Mouse (Mus musculus): ENCODE measurements around the gene Itgb3bp. TPM values are rescaled to one million over a fixed set of nuclear protein-coding genes. Genes with fewer than 3 reads are reported as not detected.

Itgb3bp gene
- polyA plus RNA-seq (2016; fragmentation: Nextera tagmentation; extraction: Ambion mirVana) = 43.4 and 53.4 TPM in 2 replicates

DNA sequence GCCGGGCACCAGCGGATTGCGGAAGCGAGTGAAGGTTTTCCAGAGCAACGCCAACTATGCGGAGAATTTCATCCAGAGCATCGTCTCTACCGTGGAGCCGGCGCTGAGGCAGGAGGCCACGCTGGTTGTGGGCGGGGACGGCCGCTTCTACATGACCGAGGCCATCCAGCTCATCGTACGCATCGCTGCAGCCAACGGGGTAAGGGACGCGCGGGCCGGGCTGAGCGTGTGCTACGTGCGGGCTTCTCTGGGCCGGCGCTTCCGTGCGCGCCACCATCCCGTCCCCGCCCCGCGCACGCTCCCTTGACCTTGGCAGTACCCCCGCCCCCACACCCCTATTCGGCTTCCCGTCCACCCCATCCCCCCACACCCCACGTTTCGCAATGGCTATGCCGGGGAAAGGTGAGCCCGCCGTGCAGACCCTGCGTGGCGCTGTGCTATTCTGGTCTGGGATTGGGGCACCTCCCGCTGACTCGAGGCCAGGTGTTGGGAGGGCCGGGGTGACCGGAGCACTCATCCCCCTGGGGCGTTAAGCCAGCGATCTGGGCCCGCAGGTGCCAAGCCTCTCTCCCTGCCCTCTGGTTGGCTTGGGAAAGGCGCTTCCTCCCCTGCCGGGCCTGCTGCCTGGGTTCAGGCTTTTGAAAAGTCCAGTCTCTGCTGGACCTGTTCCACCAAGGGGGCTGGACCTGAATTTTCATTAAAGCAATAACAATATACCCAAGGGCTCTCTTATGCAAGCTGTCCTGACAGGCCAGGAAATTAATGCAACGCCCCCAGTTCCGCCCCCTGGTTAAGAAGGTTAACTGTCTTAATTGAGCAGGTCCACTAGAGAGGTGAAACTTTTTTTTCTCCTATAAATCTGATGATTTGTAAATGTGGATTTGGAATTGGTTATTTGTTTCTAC lies at the start of gene Itgb3bp:
Gene Itgb3bp (minus strand): TSS at position 201 of the 905 bp plus-strand sequence.
- H3K4me3 ChIP-seq = peak within 1 kb of the TSS; percentile 64
- peak within 1 kb of the TSS; percentile 69 for H3K9ac ChIP-seq (replicated peaks)
- no peaks in the 10 kb centered on the region for H3K9me3 ChIP-seq
- H3K27ac ChIP-seq (replicated peaks) = peak within 1 kb of the TSS; percentile 88
- WGBS = under 1% methylated on average over 42 of the region's 57 CpGs
- peak; percentile 95 for ATAC-seq (ENCODE audit: low FRiP score, low read depth)
- H3K4me2 ChIP-seq (replicated peaks) = peak within 1 kb of the TSS; percentile 90
- peaks cover 12% of the 10 kb centered on the region for H3K27me3 ChIP-seq
- H3K36me3 ChIP-seq = no peaks in the 10 kb centered on the region
- peaks cover 10% of the 10 kb centered on the region for H3K4me1 ChIP-seq

DNA sequence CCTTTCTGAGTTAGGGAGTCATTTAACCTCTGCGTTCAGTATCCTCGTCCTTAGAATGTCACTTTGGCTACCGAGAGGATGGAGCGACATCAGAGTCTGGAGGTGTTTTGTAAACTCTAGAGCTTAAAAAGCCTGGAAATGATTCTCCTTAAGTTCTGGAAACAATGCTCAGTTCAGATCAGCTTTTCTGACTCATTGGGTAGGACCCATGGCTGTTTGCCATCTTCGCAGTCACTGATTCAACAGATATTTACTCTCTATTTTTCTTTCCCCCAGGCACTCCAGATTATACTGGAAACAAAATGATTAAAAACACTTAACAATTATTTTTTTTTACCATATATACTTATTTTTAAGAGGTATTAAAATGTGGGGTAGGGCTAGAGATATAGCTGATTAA lies 49.7 kb upstream of the Itgb3bp start:
- no peak overlapping the region for H3K9ac ChIP-seq (replicated peaks)
- ATAC-seq (ENCODE audit: low FRiP score, low read depth) = no peak
- no peaks in the 10 kb centered on the region for H3K4me1 ChIP-seq
- no peak overlapping the region for H3K4me2 ChIP-seq (replicated peaks)
- WGBS = 93% methylated on average over 5 of the region's 5 CpGs
- no peaks in the 10 kb centered on the region for H3K27me3 ChIP-seq
- H3K4me3 ChIP-seq = no peak overlapping the region
- H3K9me3 ChIP-seq = no peaks in the 10 kb centered on the region
- no peak overlapping the region for H3K27ac ChIP-seq (replicated peaks)
- no peaks in the 10 kb centered on the region for H3K36me3 ChIP-seq

DNA sequence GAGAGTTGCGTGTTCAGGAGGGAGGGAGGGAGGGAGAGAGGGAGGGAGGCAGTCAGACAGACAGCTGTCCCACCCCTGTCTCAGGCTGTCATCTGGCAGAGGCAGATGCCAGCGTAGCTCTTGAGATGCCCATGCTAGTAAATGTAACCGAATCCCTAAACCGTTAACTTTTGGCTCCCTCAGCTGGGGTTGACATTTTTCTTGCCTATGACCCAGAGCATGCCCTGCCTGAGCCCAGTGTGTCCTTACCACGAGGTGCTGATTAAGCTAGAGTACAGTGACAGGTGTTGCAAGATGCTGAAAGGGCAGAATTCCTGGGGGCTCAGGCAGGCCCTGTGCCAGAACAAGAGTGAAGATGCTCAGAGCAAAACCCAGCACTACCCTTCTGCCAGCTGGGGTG lies 44.8 kb upstream of the Itgb3bp start:
- no peaks in the 10 kb centered on the region for H3K4me1 ChIP-seq
- no peak overlapping the region for H3K9ac ChIP-seq (replicated peaks)
- no peak overlapping the region for H3K4me3 ChIP-seq
- no peak overlapping the region for H3K4me2 ChIP-seq (replicated peaks)
- no peaks in the 10 kb centered on the region for H3K36me3 ChIP-seq
- 77% methylated on average over 5 of the region's 5 CpGs for WGBS
- no peaks in the 10 kb centered on the region for H3K27me3 ChIP-seq
- no peak overlapping the region for H3K27ac ChIP-seq (replicated peaks)
- no peak for ATAC-seq (ENCODE audit: low FRiP score, low read depth)
- no peaks in the 10 kb centered on the region for H3K9me3 ChIP-seq

DNA sequence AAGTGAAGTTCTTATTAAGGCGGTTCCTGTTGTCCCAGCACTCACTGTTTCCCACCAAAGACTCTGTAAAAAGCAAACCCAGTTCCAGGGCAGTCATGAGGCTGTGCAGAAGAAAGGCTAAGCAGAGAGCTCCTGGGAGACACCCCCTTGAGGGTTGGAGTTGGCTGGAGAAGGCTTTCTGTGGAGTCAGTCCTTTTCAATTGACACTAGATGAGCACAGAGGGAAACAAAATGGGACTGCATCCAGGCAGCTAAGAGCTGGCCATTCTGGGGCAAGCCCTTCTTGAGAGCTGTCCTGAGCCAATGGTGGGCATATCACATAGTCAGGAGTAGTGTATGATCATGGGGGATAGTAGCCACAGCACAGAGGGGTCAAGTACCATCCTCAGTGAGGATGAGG lies 44.3 kb upstream of the Itgb3bp start:
- ATAC-seq (ENCODE audit: low FRiP score, low read depth) = no peak
- Histone ChIP-seq H3K9ac (replicated peaks) (no peak overlapping the region), H3K27me3 (no peaks in the 10 kb centered on the region), H3K27ac (replicated peaks) (no peak overlapping the region), H3K4me3 (no peak overlapping the region), H3K4me1 (no peaks in the 10 kb centered on the region), H3K4me2 (replicated peaks) (no peak overlapping the region), H3K36me3 (no peaks in the 10 kb centered on the region), H3K9me3 (no peaks in the 10 kb centered on the region)
- WGBS = 100% methylated on average over 1 of the region's 1 CpGs

DNA sequence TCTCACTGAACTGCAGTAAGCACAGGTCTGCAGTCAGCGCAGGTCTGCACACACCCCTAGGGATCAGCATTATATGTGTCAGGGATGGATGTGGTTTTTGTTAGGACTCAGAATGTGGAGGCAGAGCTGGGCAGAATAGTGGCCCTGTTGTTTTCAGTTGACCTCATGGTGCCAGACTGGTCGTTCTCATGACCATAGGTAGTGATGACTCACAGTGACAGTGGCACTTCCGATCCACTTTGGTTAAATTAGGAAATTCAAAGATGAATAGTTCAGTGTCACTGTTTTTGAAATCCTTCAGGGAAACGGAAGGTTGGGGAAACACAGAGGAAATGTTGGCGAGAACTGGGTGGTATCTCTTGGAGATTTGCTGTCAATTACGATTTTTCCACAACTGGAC lies 43.3 kb upstream of the Itgb3bp start:
- H3K27me3 ChIP-seq = no peaks in the 10 kb centered on the region
- H3K27ac ChIP-seq (replicated peaks) = no peak overlapping the region
- no peak overlapping the region for H3K4me3 ChIP-seq
- no peak overlapping the region for H3K9ac ChIP-seq (replicated peaks)
- no peaks in the 10 kb centered on the region for H3K36me3 ChIP-seq
- H3K4me2 ChIP-seq (replicated peaks) = no peak overlapping the region
- ATAC-seq (ENCODE audit: low FRiP score, low read depth) = no peak
- H3K9me3 ChIP-seq = no peaks in the 10 kb centered on the region
- 92% methylated on average over 6 of the region's 6 CpGs for WGBS
- H3K4me1 ChIP-seq = no peaks in the 10 kb centered on the region

DNA sequence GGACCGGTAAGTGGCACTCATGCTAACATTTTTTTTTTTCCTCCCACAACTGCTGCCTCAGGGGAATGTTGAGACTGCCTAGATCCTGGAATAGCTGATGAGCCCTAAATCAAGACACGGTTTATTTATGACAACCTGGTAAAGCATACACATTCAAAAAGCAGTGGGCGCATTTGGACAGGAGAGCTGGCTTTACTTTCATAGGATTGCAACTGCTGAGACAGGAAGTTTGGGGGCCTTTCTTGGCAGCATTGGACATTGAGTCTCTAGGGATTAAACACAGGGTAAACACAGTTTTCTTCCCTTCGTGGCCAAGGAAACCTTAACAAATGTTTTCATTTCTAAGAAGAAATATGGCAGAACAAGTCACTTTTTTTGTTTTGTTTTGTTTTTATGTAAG lies 40.5 kb upstream of the Itgb3bp start:
- 78% methylated on average over 4 of the region's 4 CpGs for WGBS
- ATAC-seq (ENCODE audit: low FRiP score, low read depth) = no peak
- no peaks in the 10 kb centered on the region for H3K9me3 ChIP-seq

DNA sequence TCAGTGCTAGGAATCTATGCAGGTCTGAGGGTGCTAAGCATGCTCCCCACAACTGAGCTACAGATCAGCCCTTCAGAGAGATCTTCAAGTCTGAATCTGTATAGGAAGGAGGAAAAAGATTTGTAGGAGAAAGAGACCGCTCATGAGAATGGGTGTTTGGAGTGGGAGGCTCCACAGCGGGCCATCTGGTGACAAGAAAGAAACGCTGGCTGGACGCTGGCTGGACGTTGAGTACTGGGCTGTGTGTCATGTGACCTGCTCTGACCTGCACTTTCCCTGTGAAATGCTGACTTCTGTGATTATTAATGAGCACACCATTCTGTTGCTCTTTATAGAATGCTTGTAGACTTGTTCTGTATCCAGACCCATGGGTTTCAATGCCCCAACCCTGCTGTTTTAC lies 39.7 kb upstream of the Itgb3bp start:
- Histone ChIP-seq H3K9me3 (no peaks in the 10 kb centered on the region), H3K4me3 (no peak overlapping the region), H3K27ac (replicated peaks) (no peak overlapping the region), H3K4me1 (no peaks in the 10 kb centered on the region), H3K27me3 (no peaks in the 10 kb centered on the region), H3K9ac (replicated peaks) (no peak overlapping the region), H3K36me3 (0 out of 2 replicates have a peak, but pooled peaks cover 3% of the 10 kb centered on the region), H3K4me2 (replicated peaks) (no peak overlapping the region)
- ATAC-seq (ENCODE audit: low FRiP score, low read depth) = no peak
- WGBS = 62% methylated on average over 5 of the region's 5 CpGs

More for the DNA sequence above, 40.5 kb upstream of the Itgb3bp start:
- Histone ChIP-seq H3K4me3 (no peak overlapping the region), H3K4me2 (replicated peaks) (no peak overlapping the region), H3K27ac (replicated peaks) (no peak overlapping the region), H3K4me1 (no peaks in the 10 kb centered on the region), H3K27me3 (no peaks in the 10 kb centered on the region), H3K9ac (replicated peaks) (no peak overlapping the region), H3K36me3 (0 out of 2 replicates have a peak, but pooled peaks cover 3% of the 10 kb centered on the region)

DNA sequence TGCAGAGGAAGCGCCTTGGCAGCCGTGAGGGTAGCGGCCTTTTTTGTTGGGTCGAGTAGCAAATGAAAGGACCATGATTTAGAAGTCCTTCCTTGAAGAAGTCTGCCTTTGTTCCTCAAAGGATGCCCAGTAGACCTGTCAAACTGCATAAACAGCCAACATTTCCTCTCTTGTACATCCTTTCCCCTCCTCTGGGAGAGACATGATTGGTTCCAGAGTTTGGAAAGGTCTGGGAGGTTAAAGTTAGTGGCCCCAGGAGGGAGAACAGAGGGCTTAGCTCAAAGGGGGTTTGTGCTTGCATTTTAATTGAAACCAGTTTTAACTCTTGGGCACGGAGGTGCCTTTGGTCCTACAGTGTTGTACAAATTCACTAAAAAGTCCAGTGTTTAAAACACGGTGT lies 36.9 kb upstream of the Itgb3bp start:
- H3K9ac ChIP-seq (replicated peaks) = no peak overlapping the region
- no peak overlapping the region for H3K27ac ChIP-seq (replicated peaks)
- ATAC-seq (ENCODE audit: low FRiP score, low read depth) = no peak
- 73% methylated on average over 6 of the region's 6 CpGs for WGBS
- H3K9me3 ChIP-seq = no peaks in the 10 kb centered on the region
- H3K4me3 ChIP-seq = no peak overlapping the region
- H3K4me2 ChIP-seq (replicated peaks) = no peak overlapping the region
- no peaks in the 10 kb centered on the region for H3K27me3 ChIP-seq
- H3K4me1 ChIP-seq = no peaks in the 10 kb centered on the region
- 0 out of 2 replicates have a peak, but pooled peaks cover 3% of the 10 kb centered on the region for H3K36me3 ChIP-seq

DNA sequence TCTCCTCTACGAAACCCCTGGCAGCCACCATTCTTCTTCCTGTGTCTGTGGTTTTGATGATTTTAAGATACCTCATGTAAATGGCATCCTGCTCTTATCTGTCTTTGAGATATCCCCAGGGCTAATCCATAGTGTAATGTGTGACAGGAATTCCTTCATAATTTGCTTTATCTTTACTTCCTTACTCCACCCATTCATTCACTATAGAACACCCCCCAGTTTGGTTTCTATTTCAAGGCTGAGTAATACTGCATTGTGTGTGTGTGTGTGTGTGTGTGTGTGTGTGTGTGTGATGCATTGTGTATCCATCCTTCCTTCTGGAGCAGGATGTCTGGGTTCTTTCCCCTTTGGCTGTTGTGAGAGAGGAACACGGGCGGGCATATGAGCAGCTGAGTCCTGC lies 29.7 kb upstream of the Itgb3bp start:
- no peaks in the 10 kb centered on the region for H3K27me3 ChIP-seq
- no peaks in the 10 kb centered on the region for H3K9me3 ChIP-seq
- no peak overlapping the region for H3K4me3 ChIP-seq
- ATAC-seq (ENCODE audit: low FRiP score, low read depth) = no peak
- no peak overlapping the region for H3K27ac ChIP-seq (replicated peaks)
- WGBS = 83% methylated on average over 3 of the region's 3 CpGs
- H3K36me3 ChIP-seq = no peaks in the 10 kb centered on the region
- no peak overlapping the region for H3K4me2 ChIP-seq (replicated peaks)
- H3K9ac ChIP-seq (replicated peaks) = no peak overlapping the region
- H3K4me1 ChIP-seq = 0 out of 2 replicates have a peak, but pooled peaks cover 5% of the 10 kb centered on the region

DNA sequence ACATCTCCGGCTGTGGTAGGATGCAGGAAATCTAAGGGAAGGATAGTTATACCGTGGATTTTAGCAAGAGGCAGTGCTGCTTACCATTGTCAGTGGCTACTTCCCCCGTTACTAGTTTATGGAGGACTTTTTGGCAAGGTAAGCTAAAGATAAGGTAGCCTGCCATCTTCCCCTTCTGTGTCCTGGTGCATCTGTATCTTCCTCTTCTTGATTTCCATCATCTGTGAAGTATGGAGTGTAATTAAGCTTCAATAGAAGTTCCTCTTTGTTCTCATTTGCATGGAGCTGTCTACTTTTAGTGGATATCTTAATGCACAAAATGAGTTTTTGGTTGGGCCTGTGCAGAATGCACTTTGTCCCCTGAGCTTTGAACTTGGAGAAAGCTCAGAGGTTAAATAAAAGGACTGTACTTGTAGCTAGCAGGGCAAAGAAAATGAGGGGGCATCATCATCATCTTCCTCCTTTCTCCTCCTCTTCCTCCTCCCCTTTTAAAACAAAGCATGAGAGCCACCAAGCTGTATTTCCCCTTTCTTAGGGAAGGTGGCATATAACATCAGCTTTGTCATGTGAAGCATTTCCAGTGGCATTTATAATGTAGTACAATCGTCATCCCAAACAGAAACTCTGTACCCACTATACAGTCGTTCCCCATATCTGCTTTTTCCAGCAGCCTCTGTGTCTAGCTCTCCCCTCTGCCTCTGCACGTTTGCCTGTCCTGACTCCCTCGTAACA lies 28.6 kb upstream of the Itgb3bp start:
- Histone ChIP-seq H3K36me3 (no peaks in the 10 kb centered on the region), H3K4me1 (0 out of 2 replicates have a peak, but pooled peaks cover 5% of the 10 kb centered on the region), H3K9me3 (no peaks in the 10 kb centered on the region), H3K27me3 (no peaks in the 10 kb centered on the region), H3K4me2 (replicated peaks) (no peak overlapping the region), H3K27ac (replicated peaks) (no peak overlapping the region), H3K4me3 (no peak overlapping the region), H3K9ac (replicated peaks) (no peak overlapping the region)
- no peak for ATAC-seq (ENCODE audit: low FRiP score, low read depth)
- 83% methylated on average over 7 of the region's 7 CpGs for WGBS

DNA sequence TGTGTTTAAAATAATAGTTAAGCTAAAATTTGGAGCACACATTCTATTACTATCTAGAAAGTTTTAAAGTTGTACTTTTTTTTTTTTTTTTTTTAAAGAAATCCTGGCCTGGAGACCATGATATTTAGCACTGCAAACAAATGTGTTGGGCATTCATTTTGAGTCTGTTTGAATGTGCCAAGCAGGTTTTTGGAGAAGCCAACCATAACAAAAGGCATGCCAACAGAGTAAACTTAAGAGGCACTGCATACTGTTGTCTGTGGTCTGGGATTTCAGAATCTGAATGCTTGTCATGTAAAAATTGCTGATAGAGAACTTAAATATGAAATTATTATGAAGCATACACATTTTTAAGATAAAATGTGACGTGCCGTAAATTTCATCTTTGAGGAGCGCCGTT lies 27.6 kb upstream of the Itgb3bp start:
- 95% methylated on average over 4 of the region's 4 CpGs for WGBS
- no peak for ATAC-seq (ENCODE audit: low FRiP score, low read depth)
- Histone ChIP-seq H3K4me3 (no peak overlapping the region), H3K9ac (replicated peaks) (no peak overlapping the region), H3K27me3 (no peaks in the 10 kb centered on the region), H3K9me3 (no peaks in the 10 kb centered on the region), H3K4me2 (replicated peaks) (no peak overlapping the region), H3K4me1 (0 out of 2 replicates have a peak, but pooled peaks cover 5% of the 10 kb centered on the region), H3K27ac (replicated peaks) (no peak overlapping the region), H3K36me3 (no peaks in the 10 kb centered on the region)

DNA sequence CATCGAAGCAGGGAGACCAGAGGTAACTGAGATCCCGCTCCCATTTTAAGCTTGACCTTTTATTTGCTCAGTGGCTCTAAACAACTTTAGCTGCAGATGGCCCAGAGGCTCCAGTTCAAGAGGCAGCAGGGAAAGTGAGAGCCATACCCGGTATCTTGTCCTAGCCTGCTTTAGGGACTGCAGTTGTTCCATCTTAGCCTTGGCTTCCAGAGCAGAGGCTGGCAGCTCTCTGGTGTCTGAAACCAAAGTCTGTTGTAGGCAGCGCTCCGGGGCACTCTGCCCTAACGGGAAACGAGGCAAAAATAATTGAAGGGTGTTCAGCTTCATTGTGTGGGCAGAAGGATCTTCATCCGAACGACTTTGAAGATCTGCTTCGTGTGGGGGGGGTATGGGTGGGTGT lies 25.8 kb upstream of the Itgb3bp start:
- no peaks in the 10 kb centered on the region for H3K36me3 ChIP-seq
- no peak for ATAC-seq (ENCODE audit: low FRiP score, low read depth)
- 79% methylated on average over 10 of the region's 10 CpGs for WGBS
- no peak overlapping the region for H3K4me3 ChIP-seq
- no peak overlapping the region for H3K4me2 ChIP-seq (replicated peaks)
- no peaks in the 10 kb centered on the region for H3K27me3 ChIP-seq
- H3K9ac ChIP-seq (replicated peaks) = no peak overlapping the region
- no peak overlapping the region for H3K27ac ChIP-seq (replicated peaks)
- 0 out of 2 replicates have a peak, but pooled peaks cover 5% of the 10 kb centered on the region for H3K4me1 ChIP-seq
- no peaks in the 10 kb centered on the region for H3K9me3 ChIP-seq

Measured in midbrain, embryonic 12.5 days (tissue).